Mouse (Mus musculus) spleen, postnatal 36 days (tissue): ENCODE measurements around the gene Echdc3.

ENCODE experiments used
- DNase-seq, 2 experiments: peaks; one replicate each; pipeline ENCODE4 v3.0.0; 2022; ENCODE audit warnings: low spot score in 2 of 2, mixed read lengths in 1 of 2

Gene Echdc3

GRCm38 (mm10) chr2:6168560-6168959, 44.3 kb downstream of the Echdc3 start:
- DNase-seq: no peak

DNA sequence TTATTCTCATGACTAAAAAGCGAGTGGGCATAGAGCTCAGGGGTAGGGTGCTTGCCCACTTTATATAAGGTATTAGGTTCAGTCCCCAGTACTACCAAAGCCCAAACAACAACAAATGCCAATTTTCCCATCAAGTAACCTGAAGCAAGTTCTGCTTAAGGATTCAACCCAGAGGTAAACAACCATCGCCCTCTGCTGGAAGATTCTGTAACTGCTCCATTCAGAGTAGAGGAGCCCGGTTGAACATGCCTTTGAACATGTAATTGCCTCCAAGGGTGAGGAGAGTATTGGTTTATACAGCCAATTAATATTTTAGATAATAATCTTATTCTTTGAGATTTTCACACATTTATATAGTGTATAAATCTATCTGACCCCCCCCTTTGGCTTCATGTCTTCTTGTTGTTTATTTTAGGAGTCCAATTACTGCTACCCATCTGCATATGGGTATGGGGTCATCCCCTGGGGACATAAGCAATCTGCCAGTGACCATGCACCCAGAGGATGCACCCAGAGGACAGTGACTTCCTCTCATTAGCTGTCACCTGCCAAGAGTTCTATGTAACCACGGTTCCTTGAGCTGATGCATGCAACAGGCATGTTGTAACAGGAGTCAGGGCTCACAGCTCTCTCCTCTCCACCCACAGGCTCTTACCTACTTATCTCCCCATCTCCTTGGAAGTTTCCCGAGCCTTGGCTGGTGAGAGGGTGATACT, 44.8 kb downstream of the Echdc3 start:
- DNase-seq: peak; percentile 29 to 48

- DNase-seq: no peak
These were observed 47.1 kb downstream of the Echdc3 start for GRCm38 (mm10) chr2:6165771-6166170.

- DNase-seq: no peak
These were observed 48.1 kb downstream of the Echdc3 start for GRCm38 (mm10) chr2:6164606-6165290.

DNA sequence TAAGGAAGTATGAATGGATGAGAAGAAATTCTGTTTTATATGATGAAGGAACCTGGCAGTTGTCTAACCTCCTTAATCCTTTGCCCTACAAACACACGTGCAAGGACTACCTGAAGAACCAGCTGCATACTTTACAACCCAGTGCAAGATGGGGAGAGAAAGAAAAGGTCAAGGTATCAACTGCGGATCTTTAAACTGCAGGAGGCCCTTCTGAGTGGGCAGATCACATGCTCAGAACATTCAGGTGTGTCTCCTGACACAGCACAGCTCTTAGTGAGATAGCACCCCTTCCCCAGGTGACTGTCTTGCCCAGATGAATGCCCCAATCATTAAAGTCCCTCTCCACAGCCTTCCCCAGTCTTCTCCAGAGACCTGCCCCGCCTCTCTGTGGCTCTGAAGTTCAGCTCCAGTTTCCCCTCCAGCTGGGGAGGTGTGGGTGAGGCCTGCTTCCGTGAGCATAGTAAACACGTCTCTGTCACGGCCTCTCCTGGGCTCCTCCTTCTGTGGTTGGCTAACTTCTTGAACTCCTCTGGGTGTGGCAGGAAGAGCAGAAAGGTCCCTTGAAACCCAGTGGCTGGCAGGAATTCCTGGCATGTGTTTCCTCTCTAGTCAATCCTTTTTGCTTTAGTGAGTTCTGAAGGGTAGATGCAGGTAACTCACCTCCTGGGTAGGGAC, 50.3 kb downstream of the Echdc3 start:
- peak in 1 of 2 experiments; percentile 7 for DNase-seq

GRCm38 (mm10) chr2:6159735-6160134, 53.1 kb downstream of the Echdc3 start:
- no peak for DNase-seq

- DNase-seq: no peak
These were observed 53.6 kb downstream of the Echdc3 start for GRCm38 (mm10) chr2:6159219-6159618.

- no peak for DNase-seq
These were observed 55.2 kb downstream of the Echdc3 start for GRCm38 (mm10) chr2:6157635-6158034.

GRCm38 (mm10) chr2:6157208-6157607, 55.6 kb downstream of the Echdc3 start:
- no peak for DNase-seq

DNA sequence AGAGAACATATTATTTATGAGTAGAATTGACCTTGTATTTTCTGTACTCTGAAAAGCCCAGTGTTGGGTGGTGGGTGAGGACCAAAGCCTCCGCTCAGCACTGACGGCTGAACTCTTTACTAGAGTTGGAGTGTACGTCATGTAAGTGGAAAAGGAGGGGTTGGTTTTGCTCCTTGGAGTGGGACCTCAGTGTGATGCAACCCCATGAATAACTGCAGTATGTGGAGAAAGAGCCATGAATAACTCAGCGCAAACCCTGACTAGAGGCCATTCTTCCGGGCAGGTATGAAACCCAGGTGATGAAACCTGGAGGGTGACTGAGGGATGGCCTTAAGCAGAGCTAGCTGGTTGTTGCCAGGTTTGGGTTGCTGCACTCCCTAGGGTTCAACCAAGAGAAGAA, 63.0 kb downstream of the Echdc3 start:
- no peak for DNase-seq

- no peak for DNase-seq
These were observed 65.9 kb downstream of the Echdc3 start for GRCm38 (mm10) chr2:6146901-6147300.

GRCm38 (mm10) chr2:6146257-6146656, 66.6 kb downstream of the Echdc3 start:
- no peak for DNase-seq

- no peak for DNase-seq
These were observed 67.2 kb downstream of the Echdc3 start for GRCm38 (mm10) chr2:6145611-6146010.

DNA sequence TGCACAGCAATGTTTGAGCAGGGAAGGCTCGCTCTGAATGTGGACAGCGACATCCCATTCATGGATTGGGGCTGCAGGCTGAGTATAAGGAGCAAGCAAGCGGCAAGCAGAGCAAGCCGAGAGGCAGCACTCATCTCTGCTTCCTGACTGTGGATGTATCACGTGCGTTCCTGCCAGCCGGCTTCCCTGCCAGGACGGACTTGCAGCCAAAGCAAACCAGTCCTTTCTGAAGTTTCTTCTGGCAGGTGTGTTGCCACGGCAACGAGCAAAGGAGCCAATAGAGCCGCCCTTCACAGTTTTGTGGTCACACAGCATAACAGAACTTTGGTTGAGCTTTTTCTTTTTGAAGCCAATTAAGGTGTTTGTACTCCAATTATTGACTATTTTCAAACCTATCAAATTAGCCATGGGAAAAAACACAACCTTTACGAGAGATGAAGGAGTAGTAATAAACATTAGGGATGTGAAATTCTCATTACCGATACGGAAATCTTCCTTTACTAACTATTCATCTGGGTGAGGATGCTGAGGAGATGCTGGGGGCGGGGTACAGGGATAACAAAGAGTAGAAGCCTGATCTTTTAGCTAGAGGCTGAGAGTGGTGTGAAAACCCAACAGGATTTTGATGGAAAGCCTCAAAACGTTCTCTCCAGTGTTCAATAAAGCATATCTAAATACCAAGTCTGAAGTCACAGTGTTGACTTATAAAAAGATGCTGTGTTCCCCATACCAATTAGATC, 69.7 kb downstream of the Echdc3 start:
- no peak for DNase-seq

DNA sequence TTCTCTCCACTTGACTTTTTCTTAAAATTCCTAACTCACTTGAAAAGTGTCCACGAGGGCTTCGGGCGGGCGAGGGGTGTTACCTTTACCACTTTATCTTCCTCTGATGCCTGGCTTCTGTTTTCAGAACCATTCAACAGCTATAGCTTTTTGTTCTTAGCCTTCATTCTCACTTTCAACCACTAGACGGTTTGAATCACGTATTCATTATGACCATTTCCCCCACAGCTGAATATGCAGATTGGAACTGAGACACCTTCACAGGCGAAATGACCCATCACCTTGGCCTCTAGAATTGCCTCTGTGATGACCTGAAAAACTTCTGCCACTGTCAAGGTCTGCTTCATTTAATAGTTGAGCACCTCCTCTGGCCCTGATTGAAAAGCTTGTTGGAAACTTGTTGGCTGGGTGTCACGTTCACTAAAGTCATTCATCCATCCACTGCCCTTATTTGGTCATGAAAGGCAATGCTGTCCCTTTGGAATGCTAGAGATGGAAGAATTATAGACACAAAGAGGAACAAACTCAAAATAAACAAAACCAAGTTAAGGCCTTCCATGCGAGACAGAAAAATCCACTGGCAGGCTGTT, 72.2 kb downstream of the Echdc3 start:
- DNase-seq: no peak
